ENCODE assay signal across 9 mouse cellular contexts in the genomic region with DNA sequence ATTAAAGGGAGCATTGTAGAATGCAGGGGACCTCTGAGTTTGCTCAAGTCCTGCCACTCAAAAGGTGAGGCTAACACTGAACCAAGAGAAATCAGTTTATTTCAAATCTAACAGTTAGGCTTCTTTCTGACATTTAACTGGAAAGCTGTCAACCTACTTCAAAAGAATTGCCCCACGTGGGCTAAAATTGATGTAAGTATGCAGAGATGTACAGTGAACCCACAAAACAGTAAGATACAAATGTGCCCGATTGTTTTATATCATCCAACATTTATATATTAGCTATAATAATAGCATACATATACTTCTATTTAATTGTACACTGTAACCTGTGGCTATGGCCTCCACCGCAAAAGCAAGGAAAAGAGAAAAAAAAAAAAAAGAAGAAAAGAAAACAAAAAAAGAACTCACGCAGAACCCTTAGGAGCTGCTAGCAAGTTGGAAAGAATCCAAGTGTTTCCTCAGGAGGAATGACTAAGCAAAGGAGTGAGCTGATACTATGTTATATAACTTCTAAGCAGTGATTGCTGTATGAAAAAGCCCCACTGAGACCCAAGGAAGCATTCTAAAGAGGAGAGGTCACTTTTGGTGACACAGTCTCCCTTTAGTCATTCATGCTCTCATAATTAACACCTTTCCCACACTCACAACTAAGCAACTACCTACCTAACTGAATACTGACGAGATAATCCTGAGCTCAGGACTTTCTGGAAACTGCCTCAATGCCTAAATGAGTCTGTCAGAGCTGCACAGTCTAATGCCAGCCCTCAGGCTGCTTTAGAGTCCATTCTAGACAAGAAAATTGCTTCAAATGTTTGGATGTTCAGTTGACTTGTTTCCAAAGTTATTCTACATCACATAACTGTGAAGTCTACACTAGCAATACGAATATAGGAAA.
A peak's percentile ranks its signal among the peaks of the same experiment; 100 is the strongest.
DNase-seq lines count a peak whose midpoint lies in the region; ATAC-seq and TF ChIP-seq lines count a peak whose summit lies in the region.
"Had no signal": no experiment of that assay in that cellular context is flagged by ENCODE, and none has a peak within 500 bp of the region (broad histone marks: within the 10 kb centered on the region; RNA-seq: fewer than 3 reads in every experiment).

No protein-coding gene starts in this region.

- no peaks in the 10 kb centered on the region for H3K27me3 ChIP-seq in forebrain, embryonic 13.5 days
- H3K27me3 ChIP-seq in forebrain, postnatal 0 days (ENCODE audit: insufficient read depth, low read length) = no peaks in the 10 kb centered on the region

- no peaks in the 10 kb centered on the region for H3K36me3 ChIP-seq in forebrain, embryonic 13.5 days (ENCODE audit: poor library complexity, severe bottlenecking)
- no peaks in the 10 kb centered on the region for H3K36me3 ChIP-seq in forebrain, postnatal 0 days (ENCODE audit: insufficient read depth)

- intact Hi-C loops in left cerebral cortex, postnatal 4 days (cut with DNase I) = no loop called here

- H3K9ac ChIP-seq in forebrain, embryonic 13.5 days = no peak overlapping the region
- H3K9ac ChIP-seq in forebrain, postnatal 0 days = no peak overlapping the region

- peaks cover 21% of the 10 kb centered on the region for H3K4me1 ChIP-seq in forebrain, embryonic 13.5 days
- H3K4me1 ChIP-seq in forebrain, postnatal 0 days (ENCODE audit: insufficient read depth) = peaks cover 4% of the 10 kb centered on the region; the same call in 1 of the 2 replicates

- no peaks in the 10 kb centered on the region for H3K9me3 ChIP-seq in forebrain, embryonic 13.5 days (replicated peaks)
- H3K9me3 ChIP-seq in forebrain, postnatal 0 days (ENCODE audit: low read length) = no peaks in the 10 kb centered on the region

- H3K4me2 ChIP-seq in forebrain, embryonic 13.5 days = no peak overlapping the region
- H3K4me2 ChIP-seq in forebrain, postnatal 0 days (ENCODE audit: low read depth) = no peak overlapping the region
- H3K4me2 ChIP-seq: midbrain, embryonic 11.5 days had no signal

- no peak overlapping the region for H3K4me3 ChIP-seq in forebrain, embryonic 13.5 days
- H3K4me3 ChIP-seq in forebrain, postnatal 0 days (ENCODE audit: low read depth, low read length) = no peak overlapping the region

- no peak for ATAC-seq in forebrain, embryonic 13.5 days
- no peak for ATAC-seq in forebrain, postnatal 0 days

- DNase-seq in forebrain, postnatal 0 days = no peak
- DNase-seq in left cerebral cortex, adult 11 months (ENCODE audit: low spot score) = peak; percentile 55
- DNase-seq in left cerebral cortex, postnatal 4 days = no peak
- peak; percentile 82 for DNase-seq in adipocyte (ENCODE audit: low spot score)
- DNase-seq in lung, postnatal 10 days = peak; percentile 17
- DNase-seq in thymus, postnatal 14 days = no peak
- DNase-seq in c-Kit-positive CD71-positive TER-119-positive erythroid progenitor cells, embryonic 14.5 days (ENCODE audit: low spot score) = no peak

- no peak for TF ChIP-seq CTCF in forebrain, postnatal 0 days (IDR thresholded peaks at IDR 0.05; ENCODE audit: low read depth)

- H3K27ac ChIP-seq in forebrain, embryonic 13.5 days = 0 out of 2 replicates have a peak overlapping the region, but pooled peaks have one; percentile 4
- no peak overlapping the region for H3K27ac ChIP-seq in forebrain, postnatal 0 days (ENCODE audit: low read depth, low read length)

- 45% methylated on average over 6 of the region's 6 CpGs for WGBS in forebrain, embryonic 13.5 days
- WGBS in forebrain, postnatal 0 days = 40% methylated on average over 6 of the region's 6 CpGs

Comparison
In these comparisons a context has a peak if more than half of its experiments do, and no peak if none do; other contexts are left out.
1. DNase-seq: peak in left cerebral cortex, adult 11 months (single experiment), adipocyte (single experiment) and lung, postnatal 10 days (single experiment); none in forebrain, postnatal 0 days (single experiment), left cerebral cortex, postnatal 4 days (single experiment), thymus, postnatal 14 days (single experiment) and c-Kit-positive CD71-positive TER-119-positive erythroid progenitor cells, embryonic 14.5 days (single experiment).